Mouse (Mus musculus) kidney, adult 18-20 months (tissue): ENCODE results near the gene Peg10.

Experiments
- DNase-seq: peaks from one replicate; pipeline ENCODE4 v3.0.0; 2021

Gene Peg10

GRCm38 (mm10) chr6:4746696-4747439, at the start of gene Peg10, which contains the start of gene Sgce:
Gene Peg10, plus strand, starts transcription at chr6:4747306.
Gene Sgce, minus strand, starts transcription at chr6:4747207.
- DNase-seq = peak; percentile 54

- no peak for DNase-seq
These were observed 45.5 kb upstream of the Peg10 start for GRCm38 (mm10) chr6:4701641-4702040.

GRCm38 (mm10) chr6:4703908-4704307, 43.2 kb upstream of the Peg10 start:
- DNase-seq = no peak

GRCm38 (mm10) chr6:4706415-4706814, 40.7 kb upstream of the Peg10 start:
- no peak for DNase-seq

GRCm38 (mm10) chr6:4708971-4709370, 38.1 kb upstream of the Peg10 start:
- DNase-seq = no peak

- DNase-seq = no peak
These were observed 30.9 kb upstream of the Peg10 start for GRCm38 (mm10) chr6:4716171-4716570.

- DNase-seq = no peak
These were observed 29.8 kb upstream of the Peg10 start for GRCm38 (mm10) chr6:4717344-4717743.

- no peak for DNase-seq
These were observed 25.0 kb upstream of the Peg10 start for GRCm38 (mm10) chr6:4722142-4722541.

- no peak for DNase-seq
These were observed 24.4 kb upstream of the Peg10 start for GRCm38 (mm10) chr6:4722739-4723138.

GRCm38 (mm10) chr6:4723998-4724757, 22.9 kb upstream of the Peg10 start:
- DNase-seq = no peak

GRCm38 (mm10) chr6:4728305-4728704, 18.8 kb upstream of the Peg10 start:
- DNase-seq = no peak

- no peak for DNase-seq
These were observed 15.4 kb upstream of the Peg10 start for GRCm38 (mm10) chr6:4731675-4732074.

- no peak for DNase-seq
These were observed 13.9 kb upstream of the Peg10 start for GRCm38 (mm10) chr6:4733208-4733607.

- no peak for DNase-seq
These were observed 10.7 kb upstream of the Peg10 start for GRCm38 (mm10) chr6:4736372-4736771.

- DNase-seq = no peak
These were observed 9.0 kb upstream of the Peg10 start for GRCm38 (mm10) chr6:4738034-4738629.

GRCm38 (mm10) chr6:4738717-4739116, 8.4 kb upstream of the Peg10 start:
- DNase-seq = no peak

- no peak for DNase-seq
These were observed 7.4 kb upstream of the Peg10 start for GRCm38 (mm10) chr6:4739522-4740355.

GRCm38 (mm10) chr6:4740511-4740910, 6.6 kb upstream of the Peg10 start:
- DNase-seq = no peak

- no peak for DNase-seq
These were observed 940 bp upstream of the Peg10 start for GRCm38 (mm10) chr6:4746036-4746695.

- DNase-seq = peak; percentile 44
These were observed 785 bp downstream of the Peg10 start for GRCm38 (mm10) chr6:4747677-4748505.

GRCm38 (mm10) chr6:4748506-4748961, 1.4 kb downstream of the Peg10 start:
- DNase-seq = no peak
